Mouse (Mus musculus): Measurements from ENCODE around the gene Lrsam1. TPM values are rescaled to one million over a fixed set of nuclear protein-coding genes. Genes with fewer than 3 reads are reported as not detected.

Gene Lrsam1
- total RNA-seq, 2 experiments from 2014 or later: 47.6 to 47.7 TPM

DNA sequence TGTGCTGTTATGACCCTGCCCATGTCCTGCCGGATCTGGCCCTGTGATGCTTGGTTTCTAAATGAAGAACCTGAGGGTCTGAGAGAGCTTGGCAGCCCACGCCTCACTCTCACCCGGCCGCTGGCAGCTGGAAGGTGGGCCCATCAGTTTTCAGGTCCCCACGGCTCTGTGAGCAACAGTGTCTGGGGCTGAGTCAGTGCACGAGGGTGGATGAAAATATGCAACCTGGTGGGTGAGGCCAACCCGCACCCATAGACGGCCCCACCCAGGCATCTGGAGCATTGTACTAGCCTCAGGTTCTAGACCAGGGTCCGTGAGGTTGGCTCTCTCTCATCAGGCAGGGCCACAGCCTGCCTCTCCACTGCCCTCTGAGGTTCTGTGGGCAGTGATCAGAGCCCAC is 59.3 kb downstream of the Lrsam1 start:
- no peak for DNase-seq
- intact Hi-C loops (cut with DNase I): no loop called here

DNA sequence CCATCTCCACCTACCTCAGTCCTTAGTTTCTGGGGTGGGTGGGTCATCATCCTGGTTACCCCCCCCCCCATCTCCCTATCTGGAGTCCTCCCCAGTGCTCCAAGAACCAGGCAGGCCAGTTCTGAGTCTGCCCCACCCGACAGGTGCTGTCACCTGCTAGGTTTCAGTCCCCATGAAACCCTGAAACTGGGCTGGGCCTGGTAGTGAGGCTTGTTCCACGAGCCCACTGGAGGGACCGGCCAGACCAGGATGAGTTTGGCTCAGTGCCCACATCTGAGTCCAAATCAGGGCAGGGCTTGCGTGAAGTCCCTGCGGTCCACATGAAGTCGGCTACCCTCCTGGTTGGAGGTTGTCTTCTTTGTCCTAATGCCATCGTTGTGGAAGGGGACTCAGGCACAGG is 62.4 kb downstream of the Lrsam1 start:
- intact Hi-C loops (cut with DNase I): no loop called here
- peak; percentile 48 for DNase-seq

GRCm38 (mm10) chr2:32896507-32897147 is 64.8 kb downstream of the Lrsam1 start:
- no peak for DNase-seq
- intact Hi-C loops (cut with DNase I): no loop called here

DNA sequence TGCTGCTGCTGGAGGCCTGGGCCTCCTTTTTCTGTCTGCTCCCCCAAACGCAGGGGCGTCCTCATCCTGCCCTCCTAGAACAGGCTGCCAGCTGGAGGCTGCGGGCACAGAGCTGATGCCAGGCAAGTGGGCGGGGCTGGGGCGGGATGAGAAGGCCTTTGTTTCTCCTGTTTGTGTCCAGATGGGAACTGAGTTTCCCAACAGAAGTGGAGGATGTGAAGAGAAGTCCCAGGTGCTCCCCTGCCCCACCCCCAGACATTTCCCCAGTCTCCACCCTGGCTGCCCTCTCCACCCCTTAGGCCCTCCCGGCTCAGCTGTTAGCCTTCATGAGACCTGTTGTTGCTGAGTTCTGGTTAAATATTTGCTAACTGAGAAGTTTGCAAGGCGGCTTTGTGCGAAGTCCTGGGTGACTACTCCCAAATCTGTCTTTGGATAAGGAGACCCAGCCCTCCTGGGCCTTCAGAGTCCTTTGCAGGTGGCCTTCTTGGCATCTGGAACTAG is 65.8 kb downstream of the Lrsam1 start:
- intact Hi-C loops (cut with DNase I): no loop called here
- DNase-seq: peak; percentile 83

- no peak for DNase-seq
- intact Hi-C loops (cut with DNase I): no loop called here
Observed at GRCm38 (mm10) chr2:32894097-32894496, 67.3 kb downstream of the Lrsam1 start.

GRCm38 (mm10) chr2:32892490-32892889 is 68.9 kb downstream of the Lrsam1 start:
- intact Hi-C loops (cut with DNase I): no loop called here

GRCm38 (mm10) chr2:32891278-32891677 is 70.1 kb downstream of the Lrsam1 start:
- intact Hi-C loops (cut with DNase I): no loop called here
- no peak for DNase-seq

More at GRCm38 (mm10) chr2:32892490-32892889, 68.9 kb downstream of the Lrsam1 start:
- no peak for DNase-seq

DNA sequence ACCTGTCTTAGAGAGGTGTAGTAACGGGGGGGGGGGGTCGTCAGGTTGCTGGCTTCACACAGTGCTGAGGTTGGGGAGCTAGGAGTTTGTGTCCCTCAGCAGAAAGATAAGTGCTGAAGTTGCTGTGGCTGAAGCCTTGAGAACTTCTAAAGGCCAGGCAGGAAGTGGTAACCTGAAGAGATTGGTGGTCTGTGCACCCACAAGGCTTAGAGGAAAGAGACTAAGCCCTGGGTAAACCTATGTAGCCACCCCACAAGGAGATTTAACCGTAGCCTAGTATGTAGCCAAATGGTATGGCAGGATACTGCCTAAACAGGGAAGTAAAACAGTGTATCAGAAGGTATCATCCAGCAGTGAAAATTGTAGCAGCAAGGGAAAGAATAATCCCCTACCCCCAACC is 71.1 kb downstream of the Lrsam1 start:
- DNase-seq: no peak
- intact Hi-C loops (cut with DNase I): no loop called here

GRCm38 (mm10) chr2:32888551-32888950 is 72.9 kb downstream of the Lrsam1 start:
- no peak for DNase-seq
- intact Hi-C loops (cut with DNase I): no loop called here

DNA sequence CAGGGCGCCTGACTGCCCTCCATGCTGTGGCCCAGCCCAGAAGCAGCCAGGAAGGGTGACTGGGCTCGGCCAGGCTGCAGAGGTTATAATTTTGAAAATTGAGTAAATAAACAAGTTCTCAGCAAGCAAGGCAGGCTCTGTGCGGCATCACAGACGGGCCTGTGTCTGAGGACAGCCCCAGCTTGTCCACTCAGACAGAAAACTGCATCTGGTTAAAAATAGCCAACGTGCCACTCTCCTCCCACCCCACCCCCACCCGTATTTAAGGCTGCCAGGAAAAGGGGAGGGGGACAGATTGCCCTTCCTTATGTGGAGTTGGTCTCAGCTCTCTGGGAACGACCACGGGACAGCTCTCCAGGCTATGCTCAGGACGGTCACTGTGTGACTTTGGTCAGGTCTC is 73.4 kb downstream of the Lrsam1 start:
- intact Hi-C loops (cut with DNase I): no loop called here
- DNase-seq: no peak

DNA sequence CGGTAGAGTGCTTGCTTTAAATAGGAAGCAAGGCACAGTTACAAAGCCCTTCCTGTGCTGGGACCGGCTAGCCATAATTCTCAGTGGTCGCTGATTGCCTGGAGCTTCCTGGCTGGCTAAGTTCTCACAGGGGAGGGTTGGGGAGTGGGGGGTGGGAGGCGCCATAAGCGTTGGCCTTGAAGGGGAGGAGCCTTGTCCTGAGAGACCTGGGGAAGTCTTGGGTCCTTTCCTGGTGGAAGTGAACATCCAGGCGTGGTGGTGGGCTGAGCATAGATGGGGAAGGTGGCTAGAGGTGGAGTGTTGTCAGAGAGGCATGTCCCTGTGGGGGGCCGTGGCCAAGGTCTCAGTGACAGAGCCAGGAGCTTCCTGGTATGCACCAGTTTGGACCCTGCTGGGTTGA is 76.7 kb downstream of the Lrsam1 start:
- no peak for DNase-seq
- intact Hi-C loops (cut with DNase I): no loop called here

GRCm38 (mm10) chr2:32882283-32883043 is 79.0 kb downstream of the Lrsam1 start:
- intact Hi-C loops (cut with DNase I): no loop called here
- no peak for DNase-seq

DNA sequence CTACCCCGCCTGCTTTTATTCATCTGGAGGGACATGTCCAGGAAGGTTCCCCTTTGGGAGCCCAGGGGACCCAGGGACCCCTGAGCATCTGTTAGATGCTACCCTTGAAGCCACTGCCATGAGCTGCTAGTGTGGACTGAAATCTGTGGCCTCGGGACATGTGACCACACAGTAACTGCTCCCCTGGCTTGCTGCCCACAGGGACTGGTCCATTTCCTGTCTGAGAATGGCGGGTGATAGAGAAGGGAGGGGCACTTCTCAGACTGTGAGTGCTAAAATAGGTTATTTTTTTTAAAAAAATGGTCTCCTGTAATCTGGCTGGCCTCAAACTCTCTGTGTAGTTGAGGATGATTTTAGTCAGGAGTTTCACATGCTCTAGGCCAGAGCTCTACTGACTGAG is 79.7 kb downstream of the Lrsam1 start:
- DNase-seq: peak; percentile 68
- intact Hi-C loops (cut with DNase I): no loop called here

- intact Hi-C loops (cut with DNase I): no loop called here
- no peak for DNase-seq
Observed at GRCm38 (mm10) chr2:32881054-32881453, 80.4 kb downstream of the Lrsam1 start.

GRCm38 (mm10) chr2:32879593-32879992 is 81.8 kb downstream of the Lrsam1 start:
- intact Hi-C loops (cut with DNase I): no loop called here
- no peak for DNase-seq

DNA sequence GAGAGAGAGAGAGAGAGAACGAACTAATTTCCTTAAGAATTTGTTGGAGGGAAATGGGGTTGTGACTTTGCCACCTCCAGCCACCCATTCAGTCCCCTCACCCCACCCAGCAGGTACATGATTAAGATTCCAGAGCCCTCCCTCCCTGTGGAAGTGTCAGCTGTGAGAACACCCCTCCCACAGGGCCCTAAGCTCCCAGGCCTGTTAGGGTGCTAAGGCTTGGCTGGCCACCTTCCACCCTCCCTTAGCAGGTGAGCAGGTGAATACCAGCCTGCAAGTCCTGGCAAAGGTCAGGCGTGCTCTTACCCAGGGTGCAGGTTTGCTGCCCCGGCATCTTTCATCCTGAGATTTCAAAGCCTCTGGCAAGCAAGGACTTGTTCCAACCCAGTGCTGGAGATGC is 83.0 kb downstream of the Lrsam1 start:
- intact Hi-C loops (cut with DNase I): no loop called here

GRCm38 (mm10) chr2:32877761-32878393 is 83.5 kb downstream of the Lrsam1 start:
- intact Hi-C loops (cut with DNase I): no loop called here
- DNase-seq: no peak

More for the DNA sequence above, 83.0 kb downstream of the Lrsam1 start:
- DNase-seq: no peak

DNA sequence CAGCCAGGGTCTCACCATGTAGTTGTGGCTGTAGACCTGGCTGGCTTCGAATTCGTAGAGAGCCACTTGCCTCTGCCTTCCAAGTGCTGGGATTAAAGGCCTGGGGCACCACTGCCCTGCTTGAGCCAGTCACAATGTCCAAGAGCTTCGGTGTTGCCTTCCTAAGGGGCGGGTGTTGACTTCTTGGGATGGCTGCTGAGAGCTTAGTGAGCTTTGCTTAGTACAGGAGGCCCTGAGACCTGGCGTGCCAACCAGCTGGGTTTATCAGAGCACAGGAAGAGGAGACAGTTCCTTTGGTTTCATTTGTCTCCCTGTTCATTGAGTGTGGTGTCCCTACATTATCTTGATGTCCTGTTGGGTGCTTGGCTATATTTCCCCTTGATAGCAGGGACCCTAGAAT is 84.1 kb downstream of the Lrsam1 start:
- intact Hi-C loops (cut with DNase I): no loop called here
- DNase-seq: no peak

- DNase-seq: no peak
- intact Hi-C loops (cut with DNase I): no loop called here
Observed at GRCm38 (mm10) chr2:32876490-32877302, 84.7 kb downstream of the Lrsam1 start.

DNA sequence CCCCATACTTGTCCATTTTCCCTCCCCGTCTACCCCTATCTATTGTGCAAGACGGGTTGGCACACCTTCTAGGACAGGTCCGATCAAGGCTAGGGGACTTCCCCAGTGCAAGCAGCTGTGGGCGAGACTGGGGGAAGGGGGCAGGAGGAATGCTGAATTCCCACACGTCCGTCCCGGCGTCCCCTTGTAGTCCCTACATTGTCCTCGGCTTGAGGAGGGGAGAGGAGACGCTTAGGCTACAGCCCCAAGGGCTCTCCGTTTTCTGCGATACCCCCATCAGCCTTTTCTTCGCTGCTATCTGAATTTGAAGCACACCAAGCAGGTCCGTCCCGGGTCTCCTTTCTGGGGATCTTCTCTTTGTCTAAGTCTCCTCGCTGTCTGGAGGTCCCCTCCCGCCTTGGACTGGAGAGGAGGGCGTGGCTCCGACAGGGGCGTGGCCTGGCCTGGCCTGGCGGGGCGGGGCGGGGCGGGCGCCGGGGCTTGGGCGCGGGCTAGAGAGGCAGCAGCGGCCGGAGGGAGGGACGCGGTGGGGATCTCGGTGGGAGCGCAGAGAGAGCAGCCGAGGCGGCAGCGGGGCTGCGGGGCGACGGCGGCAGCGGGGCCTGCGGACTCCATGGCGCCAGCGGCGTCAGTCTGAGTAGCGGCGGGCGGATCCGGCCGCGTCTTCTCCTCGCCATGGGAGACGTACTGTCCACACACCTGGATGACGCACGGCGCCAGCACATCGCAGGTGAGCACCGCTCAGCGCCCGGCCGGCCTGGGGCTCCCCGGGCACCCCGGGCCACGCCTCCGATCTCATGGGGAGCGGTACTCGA is 85.5 kb downstream of the Lrsam1 start, which contains the start of gene Fam129b:
Gene Fam129b, plus strand, starts transcription at position 440 of the 815 bp plus-strand sequence.
- DNase-seq: peak; percentile 96
- intact Hi-C loops (cut with DNase I): no loop called here
